Mouse (Mus musculus) limb, embryonic 15.5 days (tissue): ENCODE results near the gene Grasp. TPM values are rescaled to one million over a fixed set of nuclear protein-coding genes. Genes with fewer than 3 reads are reported as not detected.

Experiments used
- ATAC-seq: fragments of 200-750 bp; cut with Nextera tagmentation; 2 replicates; pipeline ENCODE4 v1.8.0; 2017; ENCODE audit warnings: low read depth, moderate TSS enrichment; ENCODE audit not compliant: insufficient number of reproducible peaks, low FRiP score, low TSS enrichment
- H3K27ac ChIP-seq: fragments of 300-500 bp; sonication (generic); 2 replicates; pipeline ENCODE4 v1.5.1; 2015; ENCODE audit warnings: moderate library complexity, mild to moderate bottlenecking, inconsistent platforms
- H3K27me3 ChIP-seq: fragments of 300-500 bp; sonication (generic); 2 replicates; pipeline ENCODE4 v1.6.1; 2015; ENCODE audit warnings: inconsistent platforms
- H3K36me3 ChIP-seq: fragments of 300-500 bp; sonication (generic); 2 replicates; pipeline ENCODE4 v1.6.1; 2015; ENCODE audit warnings: inconsistent platforms
- H3K4me1 ChIP-seq: fragments of 300-500 bp; sonication (generic); 2 replicates; pipeline ENCODE4 v1.6.1; 2015; ENCODE audit warnings: inconsistent platforms
- H3K4me2 ChIP-seq: fragments of 300-500 bp; sonication (generic); 2 replicates; pipeline ENCODE4 v1.6.1; 2015; ENCODE audit warnings: mild to moderate bottlenecking, inconsistent platforms
- H3K4me3 ChIP-seq: fragments of 300-500 bp; sonication (generic); 2 replicates; pipeline ENCODE4 v1.5.1; 2015; ENCODE audit warnings: mild to moderate bottlenecking, inconsistent platforms
- H3K9ac ChIP-seq: fragments of 300-500 bp; sonication (generic); 2 replicates; pipeline ENCODE4 v1.6.1; 2015; ENCODE audit warnings: inconsistent platforms
- H3K9me3 ChIP-seq: fragments of 300-500 bp; sonication (generic); 2 replicates; pipeline ENCODE4 v1.6.1; 2016; ENCODE audit warnings: inconsistent platforms
- WGBS: fragments of 180-500 bp; shearing (Covaris S2); methylation state at CpG from one replicate; pipeline ENCODE4 v1.1.7; 2015; 5-methylcytosine and 5-hydroxymethylcytosine counted together
- polyA plus RNA-seq: library from polyadenylated mRNA; unstranded; fragments of >200 nt; fragmentation: Nextera tagmentation; extraction: Ambion mirVana; gene quantifications from 2 replicates; pipeline ENCODE4 v1.2.1, GENCODE M21; 2015

The Grasp gene
- polyA plus RNA-seq, 1 experiment from 2014 or later = 7.2 TPM

- Histone ChIP-seq H3K4me2 (no peak overlapping the region), H3K27ac (no peak overlapping the region), H3K27me3 (no peaks in the 10 kb centered on the region), H3K4me3 (no peak overlapping the region), H3K36me3 (no peaks in the 10 kb centered on the region), H3K9me3 (no peaks in the 10 kb centered on the region), H3K4me1 (peaks cover 41% of the 10 kb centered on the region), H3K9ac (no peak overlapping the region)
- WGBS = 61% methylated on average over 9 of the region's 9 CpGs
- no peak for ATAC-seq
Measured at GRCm38 (mm10) chr15:101241853-101242252, 17.9 kb downstream of the Grasp start.

- Histone ChIP-seq H3K27ac (0 out of 2 replicates have a peak overlapping the region, but pooled peaks have one; percentile 54), H3K9me3 (no peaks in the 10 kb centered on the region), H3K4me3 (no peak overlapping the region), H3K4me2 (no peak overlapping the region), H3K27me3 (no peaks in the 10 kb centered on the region), H3K4me1 (peaks cover 46% of the 10 kb centered on the region), H3K36me3 (no peaks in the 10 kb centered on the region), H3K9ac (no peak overlapping the region)
- 18% methylated on average over 8 of the region's 8 CpGs for WGBS
- ATAC-seq = no peak
Measured at GRCm38 (mm10) chr15:101242645-101243044, 18.7 kb downstream of the Grasp start.

GRCm38 (mm10) chr15:101244012-101244411 is 20.0 kb downstream of the Grasp start:
- WGBS = 66% methylated on average over 3 of the region's 3 CpGs
- Histone ChIP-seq H3K4me1 (peaks cover 53% of the 10 kb centered on the region), H3K9me3 (no peaks in the 10 kb centered on the region), H3K4me3 (no peak overlapping the region), H3K27ac (no peak overlapping the region), H3K27me3 (no peaks in the 10 kb centered on the region), H3K36me3 (no peaks in the 10 kb centered on the region), H3K9ac (no peak overlapping the region), H3K4me2 (no peak overlapping the region)
- no peak for ATAC-seq

DNA sequence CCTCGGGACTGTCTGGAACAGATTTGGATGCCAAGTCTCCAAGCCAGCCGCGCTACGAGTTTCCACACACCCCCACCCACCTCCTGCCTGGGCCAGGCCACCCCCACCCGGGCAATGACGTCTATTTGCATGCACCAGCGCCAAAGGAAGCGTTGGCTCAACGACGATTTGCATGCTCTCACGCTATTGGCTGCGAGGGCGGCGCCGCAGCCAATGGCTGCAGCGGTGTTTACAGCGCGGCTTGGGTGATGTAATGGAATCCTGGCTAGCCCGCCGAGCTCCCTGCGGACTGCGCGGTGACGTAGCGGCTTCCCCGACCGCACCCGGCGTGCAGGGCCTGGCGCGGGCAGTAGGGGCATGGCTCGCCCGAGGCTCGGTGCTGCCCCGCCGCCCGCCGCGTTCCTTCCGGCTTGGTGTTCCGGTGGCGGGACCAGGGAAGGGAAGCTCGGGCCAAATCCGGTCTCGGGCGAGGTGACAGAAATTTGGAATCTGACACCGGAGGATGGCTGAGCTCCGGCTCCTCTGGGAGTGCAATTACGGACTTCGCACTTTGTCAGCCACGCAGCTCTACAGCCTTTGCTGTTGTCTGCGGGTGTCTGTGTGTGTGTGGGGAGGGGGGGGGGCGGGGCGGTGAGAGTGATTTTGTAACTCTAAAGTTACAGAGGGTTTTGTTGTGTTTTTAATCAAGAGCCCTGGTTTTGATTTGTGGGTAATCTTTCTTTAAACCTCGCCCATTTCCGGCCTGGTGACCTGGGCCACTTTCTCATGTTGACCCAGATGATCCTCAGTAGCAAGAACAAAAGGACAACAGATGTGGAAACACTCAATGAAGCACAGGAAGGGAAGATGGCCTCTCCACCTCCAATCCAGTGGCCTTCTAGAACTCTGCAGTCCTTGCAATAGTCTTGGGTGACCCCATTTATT is 22.5 kb downstream of the Grasp start:
- no peaks in the 10 kb centered on the region for H3K36me3 ChIP-seq
- 1% methylated on average over 56 of the region's 56 CpGs for WGBS
- peak overlapping the region; percentile 95 for H3K27ac ChIP-seq
- peaks cover 41% of the 10 kb centered on the region for H3K4me1 ChIP-seq
- H3K4me2 ChIP-seq = peak overlapping the region; percentile 68
- no peaks in the 10 kb centered on the region for H3K9me3 ChIP-seq
- H3K4me3 ChIP-seq = peak overlapping the region; percentile 50
- ATAC-seq = peak; percentile 96
- H3K9ac ChIP-seq = 0 out of 2 replicates have a peak overlapping the region, but pooled peaks have one; percentile 26
- no peaks in the 10 kb centered on the region for H3K27me3 ChIP-seq

DNA sequence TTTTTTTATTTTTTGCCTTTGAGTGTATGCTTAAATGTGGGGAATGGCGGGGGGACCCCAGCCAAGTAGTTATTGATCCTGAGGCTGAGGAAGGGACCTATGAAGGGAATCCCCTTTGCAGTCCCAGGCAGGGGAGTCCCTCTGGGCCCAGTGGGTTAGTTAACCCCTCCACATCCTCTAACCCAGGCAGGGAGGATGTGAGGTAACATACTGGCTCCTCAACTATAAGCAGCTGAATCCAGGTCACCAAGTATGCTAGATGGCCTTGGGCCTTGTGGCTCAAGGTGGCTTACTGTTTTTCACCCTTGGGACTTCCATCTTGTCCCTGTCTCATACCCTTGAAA is 23.1 kb downstream of the Grasp start:
- no peaks in the 10 kb centered on the region for H3K27me3 ChIP-seq
- peak overlapping the region; percentile 95 for H3K27ac ChIP-seq
- peak overlapping the region; percentile 50; the same call in 1 of the 2 replicates for H3K4me3 ChIP-seq
- no peak overlapping the region for H3K9ac ChIP-seq
- H3K4me1 ChIP-seq = peaks cover 36% of the 10 kb centered on the region
- peak overlapping the region; percentile 68 for H3K4me2 ChIP-seq
- WGBS = 68% methylated on average over 1 of the region's 1 CpGs
- H3K9me3 ChIP-seq = no peaks in the 10 kb centered on the region
- no peaks in the 10 kb centered on the region for H3K36me3 ChIP-seq
- no peak for ATAC-seq

DNA sequence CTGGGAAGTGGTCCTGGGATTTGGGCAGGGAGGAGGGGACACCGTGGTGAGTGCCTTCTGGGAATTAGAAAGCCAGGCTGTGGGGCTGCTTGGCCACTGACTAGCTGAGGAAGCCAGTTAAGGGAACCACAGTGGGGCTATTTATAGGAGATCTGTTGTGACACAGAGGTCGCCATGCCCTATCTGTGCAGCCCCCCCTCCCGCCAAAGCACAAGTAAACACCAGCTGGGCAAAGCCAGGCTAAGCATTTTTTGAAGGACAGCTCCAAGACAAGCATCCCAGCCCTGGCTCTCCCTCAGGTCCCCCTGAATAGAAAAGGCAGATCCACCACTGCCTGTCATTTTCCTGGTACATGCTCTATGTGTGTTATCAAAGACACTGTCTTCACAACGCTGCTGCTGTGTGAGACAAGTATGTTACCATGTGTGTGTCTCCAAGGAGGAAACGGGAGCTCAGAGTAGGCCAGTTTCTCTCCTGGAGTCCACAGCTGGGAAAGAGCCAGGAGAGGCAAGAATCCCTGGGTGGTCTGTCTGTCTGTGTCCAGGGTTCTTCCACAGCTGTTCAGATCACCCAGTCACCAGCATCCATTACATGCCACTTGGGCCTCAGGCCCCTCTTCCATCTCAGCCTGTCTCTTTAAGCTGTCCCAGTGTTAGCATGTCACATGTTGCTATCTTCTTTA is 24.2 kb downstream of the Grasp start:
- no peaks in the 10 kb centered on the region for H3K36me3 ChIP-seq
- WGBS = 48% methylated on average over 5 of the region's 5 CpGs
- peak overlapping the region; percentile 95 for H3K27ac ChIP-seq
- ATAC-seq = no peak
- H3K4me3 ChIP-seq = no peak overlapping the region
- peaks cover 31% of the 10 kb centered on the region for H3K4me1 ChIP-seq
- H3K27me3 ChIP-seq = no peaks in the 10 kb centered on the region
- H3K9me3 ChIP-seq = no peaks in the 10 kb centered on the region
- H3K4me2 ChIP-seq = no peak overlapping the region
- no peak overlapping the region for H3K9ac ChIP-seq

DNA sequence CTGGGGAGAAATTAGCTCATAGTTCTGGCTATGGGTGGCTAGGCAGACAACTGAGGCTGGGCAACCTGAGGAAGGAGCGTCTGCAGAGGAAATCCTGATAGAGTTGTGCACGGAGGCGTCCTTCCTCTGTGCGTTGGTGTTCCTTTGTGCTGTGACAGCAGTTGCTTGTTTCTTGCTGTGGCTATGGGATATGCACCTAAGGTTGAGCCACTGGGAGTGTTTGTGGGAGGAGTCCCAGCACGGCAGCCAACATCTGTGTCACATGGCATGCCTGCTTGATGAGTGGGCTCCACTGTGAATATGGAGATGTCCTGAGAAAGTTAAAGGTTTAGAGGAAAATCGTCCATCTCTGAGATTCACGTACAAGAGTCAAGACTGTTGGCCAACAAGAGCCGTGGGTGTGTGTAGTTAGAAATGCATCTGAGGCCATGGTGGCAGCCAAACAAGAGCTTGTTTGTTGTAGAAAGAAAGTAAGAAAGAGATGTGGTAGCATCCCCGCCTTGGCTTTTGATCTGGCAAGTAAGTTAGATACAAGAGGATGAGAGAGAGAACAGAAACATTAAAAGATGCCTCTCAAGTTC is 26.3 kb downstream of the Grasp start:
- 82% methylated on average over 9 of the region's 9 CpGs for WGBS
- H3K4me3 ChIP-seq = no peak overlapping the region
- H3K9ac ChIP-seq = no peak overlapping the region
- no peak overlapping the region for H3K4me2 ChIP-seq
- peaks cover 44% of the 10 kb centered on the region for H3K4me1 ChIP-seq
- no peaks in the 10 kb centered on the region for H3K9me3 ChIP-seq
- H3K36me3 ChIP-seq = no peaks in the 10 kb centered on the region
- H3K27me3 ChIP-seq = no peaks in the 10 kb centered on the region
- no peak overlapping the region for H3K27ac ChIP-seq
- no peak for ATAC-seq

DNA sequence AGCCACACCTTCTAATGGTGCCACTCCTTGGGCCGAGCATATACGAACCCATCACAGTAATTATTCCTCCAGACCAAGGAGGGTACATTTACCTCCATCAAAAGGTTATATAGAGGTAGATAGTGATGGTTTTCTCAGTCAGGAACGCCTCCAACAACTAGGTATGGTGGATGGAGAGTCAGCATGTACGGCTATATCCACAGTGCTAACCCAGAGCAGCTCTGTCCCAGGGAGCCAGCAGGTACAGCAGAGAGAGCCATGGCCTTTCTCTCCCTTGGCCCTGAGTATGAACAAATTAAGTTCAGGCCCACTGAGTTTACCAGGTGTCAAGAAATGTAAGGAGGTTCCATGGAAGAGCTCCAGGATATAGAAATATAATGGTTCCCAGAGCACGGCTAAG is 27.9 kb downstream of the Grasp start:
- Histone ChIP-seq H3K4me2 (no peak overlapping the region), H3K9me3 (no peaks in the 10 kb centered on the region), H3K27me3 (no peaks in the 10 kb centered on the region), H3K4me1 (peaks cover 37% of the 10 kb centered on the region), H3K9ac (no peak overlapping the region), H3K27ac (no peak overlapping the region), H3K36me3 (no peaks in the 10 kb centered on the region), H3K4me3 (no peak overlapping the region)
- WGBS = 85% methylated on average over 5 of the region's 5 CpGs
- ATAC-seq = no peak

- no peaks in the 10 kb centered on the region for H3K9me3 ChIP-seq
- H3K9ac ChIP-seq = no peak overlapping the region
- 83% methylated on average over 6 of the region's 6 CpGs for WGBS
- H3K27ac ChIP-seq = no peak overlapping the region
- no peak overlapping the region for H3K4me2 ChIP-seq
- H3K27me3 ChIP-seq = no peaks in the 10 kb centered on the region
- ATAC-seq = no peak
- H3K36me3 ChIP-seq = no peaks in the 10 kb centered on the region
- no peak overlapping the region for H3K4me3 ChIP-seq
- H3K4me1 ChIP-seq = peaks cover 31% of the 10 kb centered on the region
Measured at GRCm38 (mm10) chr15:101252614-101253013, 28.6 kb downstream of the Grasp start.

DNA sequence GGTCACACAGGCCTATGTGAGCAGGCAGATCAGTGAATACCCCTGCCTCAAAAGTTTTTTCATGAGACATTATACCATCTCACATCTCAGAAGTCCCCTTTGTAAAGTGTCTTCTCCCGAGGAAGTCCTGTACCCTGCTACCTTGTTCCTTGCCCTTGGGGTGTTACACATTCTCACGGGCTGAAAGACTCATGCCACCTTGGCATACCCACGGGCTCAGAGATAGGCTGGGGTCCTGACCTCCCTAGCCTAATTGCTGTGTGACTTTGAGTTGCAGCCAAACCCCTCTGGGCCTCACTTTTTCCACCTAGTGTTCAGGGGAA is 29.5 kb downstream of the Grasp start:
- Histone ChIP-seq H3K9me3 (no peaks in the 10 kb centered on the region), H3K4me2 (peak overlapping the region; percentile 83), H3K4me1 (peaks cover 25% of the 10 kb centered on the region), H3K9ac (peak overlapping the region; percentile 71), H3K4me3 (peak overlapping the region; percentile 64), H3K36me3 (no peaks in the 10 kb centered on the region), H3K27me3 (no peaks in the 10 kb centered on the region), H3K27ac (peak overlapping the region; percentile 73)
- 30% methylated on average over 3 of the region's 3 CpGs for WGBS
- no peak for ATAC-seq

GRCm38 (mm10) chr15:101253886-101254795 is 30.2 kb downstream of the Grasp start, which contains the start of gene Nr4a1:
Gene Nr4a1, plus strand, starts transcription at chr15:101254269.
- Histone ChIP-seq H3K4me3 (peak within 1 kb of the TSS; percentile 64), H3K36me3 (no peaks in the 10 kb centered on the region), H3K4me2 (peak within 1 kb of the TSS; percentile 83), H3K4me1 (peaks cover 19% of the 10 kb centered on the region), H3K27ac (peak within 1 kb of the TSS; percentile 73), H3K9me3 (no peaks in the 10 kb centered on the region), H3K27me3 (no peaks in the 10 kb centered on the region), H3K9ac (peak within 1 kb of the TSS; percentile 71)
- ATAC-seq = peak; percentile 77
- 2% methylated on average over 79 of the region's 82 CpGs for WGBS
